Mouse (Mus musculus): ENCODE measurements at regions not wholly inside any gene's neighbourhood (a gene's known extent, or its start where the extent isn't known, plus 50 kb on each side); places are given as distances from the start of the nearest gene placed in this dataset.
"Not testable (repeated sequence)": the region's sequence is repeated elsewhere in the genome, so short reads cannot be mapped to it uniquely, and the experiment has no call there.

GRCm38 (mm10) chr14:102748687-102749086 lies 233.8 kb downstream of the Kctd12 start:
- Histone ChIP-seq H3K9ac (no peak overlapping the region), H3K4me2 (no peak overlapping the region), H3K9me3 (replicated peaks) (no peaks in the 10 kb centered on the region), H3K4me3 (replicated peaks) (no peak overlapping the region), H3K27me3 (no peaks in the 10 kb centered on the region), H3K27ac (no peak overlapping the region), H3K36me3 (no peaks in the 10 kb centered on the region), H3K4me1 (no peaks in the 10 kb centered on the region)
- ATAC-seq (replicated peaks; ENCODE audit: low FRiP score), result no peak
- 44% methylated on average over 1 of the region's 1 CpGs for WGBS

- Histone ChIP-seq H3K9ac (no peak overlapping the region), H3K4me2 (no peak overlapping the region), H3K36me3 (no peaks in the 10 kb centered on the region), H3K9me3 (replicated peaks) (no peaks in the 10 kb centered on the region), H3K27me3 (no peaks in the 10 kb centered on the region), H3K4me1 (no peaks in the 10 kb centered on the region), H3K4me3 (replicated peaks) (no peak overlapping the region), H3K27ac (no peak overlapping the region)
- 85% methylated on average over 8 of the region's 8 CpGs for WGBS
- no peak for ATAC-seq (replicated peaks; ENCODE audit: low FRiP score)
Observed at GRCm38 (mm10) chr14:102742331-102742730, 240.1 kb downstream of the Kctd12 start.

- ATAC-seq (replicated peaks; ENCODE audit: low FRiP score), result no peak
- 65% methylated on average over 2 of the region's 2 CpGs for WGBS
- H3K9me3 ChIP-seq (replicated peaks), result no peaks in the 10 kb centered on the region
- H3K27me3 ChIP-seq, result no peaks in the 10 kb centered on the region
- no peaks in the 10 kb centered on the region for H3K36me3 ChIP-seq
- H3K4me1 ChIP-seq, result no peaks in the 10 kb centered on the region
- no peak overlapping the region for H3K27ac ChIP-seq
- no peak overlapping the region for H3K4me2 ChIP-seq
- no peak overlapping the region for H3K9ac ChIP-seq
- H3K4me3 ChIP-seq (replicated peaks), result no peak overlapping the region
Observed at GRCm38 (mm10) chr14:102736656-102737055, 245.8 kb downstream of the Kctd12 start.

DNA sequence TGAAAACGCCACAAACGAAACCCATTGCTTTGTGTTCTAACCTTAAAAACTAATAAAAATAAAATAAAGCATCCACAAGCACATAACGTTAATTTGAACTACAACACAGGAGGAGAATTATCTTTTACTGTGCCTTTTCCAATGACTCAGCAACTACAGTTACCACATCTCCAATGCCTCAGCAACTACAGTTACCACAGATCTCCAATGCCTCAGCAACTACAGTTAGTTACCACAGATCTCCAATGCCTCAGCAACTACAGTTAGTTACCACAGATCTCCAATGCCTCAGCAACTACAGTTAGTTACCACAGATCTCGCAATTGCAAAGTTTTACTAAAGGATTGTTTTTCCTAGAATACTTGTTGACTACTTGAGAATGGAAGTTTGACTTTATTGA lies 248.7 kb downstream of the Kctd12 start:
- WGBS, result 89% methylated on average over 4 of the region's 4 CpGs
- H3K4me2 ChIP-seq, result not testable (repeated sequence)

DNA sequence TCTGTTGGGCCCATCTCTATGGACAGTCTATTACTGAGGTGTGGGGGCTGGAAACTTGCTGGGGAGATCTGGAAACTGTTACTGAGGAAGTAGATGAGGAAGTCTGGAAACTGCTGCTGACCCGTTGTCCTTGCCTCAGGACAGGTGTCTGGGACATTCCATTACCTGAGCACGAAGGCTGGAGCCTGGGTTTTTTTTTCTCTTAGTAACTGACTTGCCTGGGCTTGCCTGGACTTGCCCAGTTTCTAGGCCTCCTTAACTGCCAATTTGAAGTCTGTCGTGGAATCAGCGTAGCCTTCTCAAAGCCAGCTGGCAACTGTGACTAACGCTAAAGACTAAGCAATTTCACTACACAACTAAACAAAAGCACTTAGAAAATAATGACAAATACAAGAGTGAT lies 250.7 kb downstream of the Kctd12 start:
- Histone ChIP-seq H3K9ac (no peak overlapping the region), H3K27ac (no peak overlapping the region), H3K27me3 (no peaks in the 10 kb centered on the region), H3K4me1 (no peaks in the 10 kb centered on the region), H3K36me3 (no peaks in the 10 kb centered on the region), H3K4me2 (no peak overlapping the region), H3K4me3 (replicated peaks) (no peak overlapping the region), H3K9me3 (replicated peaks) (no peaks in the 10 kb centered on the region)
- ATAC-seq (replicated peaks; ENCODE audit: low FRiP score), result no peak
- 78% methylated on average over 5 of the region's 5 CpGs for WGBS

More for the DNA sequence above, 248.7 kb downstream of the Kctd12 start:
- not testable (repeated sequence) for H3K27ac ChIP-seq; H3K4me3 ChIP-seq (replicated peaks); H3K9ac ChIP-seq; H3K27me3 ChIP-seq; H3K36me3 ChIP-seq; H3K9me3 ChIP-seq (replicated peaks); ATAC-seq (replicated peaks; ENCODE audit: low FRiP score); H3K4me1 ChIP-seq

DNA sequence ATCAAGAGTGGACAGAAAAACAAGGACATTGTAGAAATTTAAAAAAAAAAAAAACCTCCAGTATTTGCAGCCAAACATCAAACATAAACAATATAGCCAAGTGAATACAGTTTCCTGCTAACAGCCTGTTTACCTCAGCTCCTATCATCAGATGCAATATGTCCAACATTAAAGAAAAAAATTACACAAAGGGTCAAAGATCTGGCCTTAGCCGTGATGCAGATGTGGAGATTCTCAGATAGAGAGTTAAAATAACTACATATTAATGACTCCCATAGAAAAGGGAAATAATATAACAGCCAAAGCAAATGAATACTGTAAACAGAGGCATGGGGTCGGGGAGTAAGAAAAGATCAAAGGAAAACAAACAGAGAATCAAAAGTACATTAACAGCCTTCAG lies 259.8 kb downstream of the Kctd12 start:
- H3K9ac ChIP-seq, result no peak overlapping the region
- no peaks in the 10 kb centered on the region for H3K36me3 ChIP-seq
- H3K4me1 ChIP-seq, result 0 out of 2 replicates have a peak, but pooled peaks cover 4% of the 10 kb centered on the region
- 24% methylated on average over 2 of the region's 2 CpGs for WGBS
- no peak overlapping the region for H3K27ac ChIP-seq
- H3K9me3 ChIP-seq (replicated peaks), result no peaks in the 10 kb centered on the region
- ATAC-seq (replicated peaks; ENCODE audit: low FRiP score), result peak; percentile 64; the same call in 1 of the 2 replicates
- H3K4me3 ChIP-seq (replicated peaks), result no peak overlapping the region
- H3K27me3 ChIP-seq, result 0 out of 2 replicates have a peak, but pooled peaks cover 2% of the 10 kb centered on the region
- no peak overlapping the region for H3K4me2 ChIP-seq

DNA sequence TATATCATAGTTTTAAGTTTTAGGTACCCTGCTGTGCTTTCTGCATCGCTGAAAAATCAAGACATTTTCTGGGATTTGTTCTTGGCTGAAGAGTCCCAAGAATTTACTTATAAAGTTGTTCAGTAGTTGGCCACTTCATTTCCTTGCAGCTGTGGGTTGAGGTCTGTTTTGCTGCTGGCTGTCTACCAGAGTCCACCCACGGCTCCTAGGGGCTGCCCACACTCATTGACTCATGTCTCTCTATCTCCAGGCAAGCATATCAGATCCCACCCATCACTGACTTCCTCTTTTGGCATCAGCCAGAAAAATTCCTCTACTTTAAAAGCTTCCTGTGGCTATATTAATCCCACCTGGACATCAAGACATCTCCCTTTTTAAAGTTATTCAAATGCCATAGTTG lies 263.9 kb downstream of the Kctd12 start:
- 65% methylated on average over 2 of the region's 2 CpGs for WGBS
- no peak for ATAC-seq (replicated peaks; ENCODE audit: low FRiP score)
- no peaks in the 10 kb centered on the region for H3K36me3 ChIP-seq
- H3K4me2 ChIP-seq, result no peak overlapping the region
- no peak overlapping the region for H3K4me3 ChIP-seq (replicated peaks)
- H3K9ac ChIP-seq, result no peak overlapping the region
- H3K27me3 ChIP-seq, result no peaks in the 10 kb centered on the region
- 0 out of 2 replicates have a peak, but pooled peaks cover 4% of the 10 kb centered on the region for H3K4me1 ChIP-seq
- H3K9me3 ChIP-seq (replicated peaks), result no peaks in the 10 kb centered on the region
- H3K27ac ChIP-seq, result no peak overlapping the region

GRCm38 (mm10) chr14:102712600-102712999 lies 269.8 kb downstream of the Kctd12 start:
- 71% methylated on average over 1 of the region's 1 CpGs for WGBS
- ATAC-seq (replicated peaks; ENCODE audit: low FRiP score), result no peak
- Histone ChIP-seq H3K36me3 (no peaks in the 10 kb centered on the region), H3K4me1 (no peaks in the 10 kb centered on the region), H3K9me3 (replicated peaks) (no peaks in the 10 kb centered on the region), H3K27ac (no peak overlapping the region), H3K4me3 (replicated peaks) (no peak overlapping the region), H3K4me2 (no peak overlapping the region), H3K27me3 (no peaks in the 10 kb centered on the region), H3K9ac (no peak overlapping the region)

- WGBS, result 79% methylated on average over 5 of the region's 5 CpGs
Observed at GRCm38 (mm10) chr14:102706704-102707336, 275.6 kb downstream of the Kctd12 start.

DNA sequence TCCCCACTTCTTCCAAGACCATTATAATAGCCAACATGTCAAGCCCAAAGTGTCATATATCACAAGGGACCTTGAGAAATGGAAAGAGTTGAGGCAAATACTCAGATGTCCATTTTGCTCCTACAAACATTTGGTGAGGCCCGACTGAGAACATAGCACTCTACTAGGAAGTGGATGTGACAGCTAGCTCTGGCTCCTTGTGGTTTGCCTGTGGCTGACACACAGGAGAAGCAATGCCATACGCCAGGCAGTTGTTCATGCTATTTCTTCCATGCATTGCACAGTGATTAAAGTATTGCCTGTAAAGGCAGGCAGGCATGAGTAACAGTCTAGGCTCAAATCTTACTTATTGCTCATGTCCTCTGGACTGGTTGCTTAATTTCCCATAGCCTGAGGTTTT lies 281.3 kb downstream of the Kctd12 start:
- no peak overlapping the region for H3K27ac ChIP-seq
- WGBS, result 68% methylated on average over 2 of the region's 2 CpGs
- H3K4me1 ChIP-seq, result 0 out of 2 replicates have a peak, but pooled peaks cover 3% of the 10 kb centered on the region
- H3K9me3 ChIP-seq (replicated peaks), result no peaks in the 10 kb centered on the region
- no peak overlapping the region for H3K9ac ChIP-seq
- no peak overlapping the region for H3K4me3 ChIP-seq (replicated peaks)
- H3K27me3 ChIP-seq, result no peaks in the 10 kb centered on the region
- no peak overlapping the region for H3K4me2 ChIP-seq
- H3K36me3 ChIP-seq, result no peaks in the 10 kb centered on the region
- ATAC-seq (replicated peaks; ENCODE audit: low FRiP score), result no peak

More at GRCm38 (mm10) chr14:102706704-102707336, 275.6 kb downstream of the Kctd12 start:
- H3K27me3 ChIP-seq, result no peaks in the 10 kb centered on the region
- no peak overlapping the region for H3K4me2 ChIP-seq
- no peak overlapping the region for H3K9ac ChIP-seq
- no peaks in the 10 kb centered on the region for H3K36me3 ChIP-seq
- ATAC-seq (replicated peaks; ENCODE audit: low FRiP score), result no peak
- H3K9me3 ChIP-seq (replicated peaks), result no peaks in the 10 kb centered on the region
- 0 out of 2 replicates have a peak, but pooled peaks cover 3% of the 10 kb centered on the region for H3K4me1 ChIP-seq
- no peak overlapping the region for H3K4me3 ChIP-seq (replicated peaks)
- no peak overlapping the region for H3K27ac ChIP-seq

GRCm38 (mm10) chr14:102700457-102700856 lies 282.0 kb downstream of the Kctd12 start:
- no peak overlapping the region for H3K4me3 ChIP-seq (replicated peaks)
- no peak overlapping the region for H3K27ac ChIP-seq
- H3K4me1 ChIP-seq, result 0 out of 2 replicates have a peak, but pooled peaks cover 2% of the 10 kb centered on the region
- H3K36me3 ChIP-seq, result no peaks in the 10 kb centered on the region
- WGBS, result 74% methylated on average over 6 of the region's 6 CpGs
- ATAC-seq (replicated peaks; ENCODE audit: low FRiP score), result no peak
- no peaks in the 10 kb centered on the region for H3K27me3 ChIP-seq
- no peaks in the 10 kb centered on the region for H3K9me3 ChIP-seq (replicated peaks)
- H3K9ac ChIP-seq, result no peak overlapping the region
- H3K4me2 ChIP-seq, result no peak overlapping the region

DNA sequence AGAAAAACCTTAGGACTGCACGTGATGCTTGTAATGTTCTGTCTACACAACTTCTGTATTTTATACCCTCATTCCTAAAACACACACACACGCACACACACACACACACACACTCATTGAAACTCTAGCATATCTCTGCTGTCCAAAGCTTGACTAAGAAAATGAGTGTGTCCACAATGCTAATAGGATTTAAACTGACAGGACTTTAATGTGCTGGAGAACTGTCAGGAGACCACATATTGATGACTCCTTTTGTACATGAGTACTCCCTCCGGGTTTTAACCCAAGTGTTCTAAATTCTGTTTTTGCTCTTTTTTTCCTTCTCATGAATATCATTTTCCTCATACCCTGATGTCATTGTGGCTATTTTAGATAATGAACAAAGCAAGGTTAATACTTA lies 283.4 kb downstream of the Kctd12 start:
- H3K4me2 ChIP-seq, result no peak overlapping the region
- H3K36me3 ChIP-seq, result no peaks in the 10 kb centered on the region
- H3K4me1 ChIP-seq, result no peaks in the 10 kb centered on the region
- no peak for ATAC-seq (replicated peaks; ENCODE audit: low FRiP score)
- no peak overlapping the region for H3K9ac ChIP-seq
- no peaks in the 10 kb centered on the region for H3K27me3 ChIP-seq
- H3K27ac ChIP-seq, result no peak overlapping the region
- 80% methylated on average over 3 of the region's 3 CpGs for WGBS
- no peaks in the 10 kb centered on the region for H3K9me3 ChIP-seq (replicated peaks)
- no peak overlapping the region for H3K4me3 ChIP-seq (replicated peaks)

- Histone ChIP-seq H3K27ac (no peak overlapping the region), H3K4me1 (no peaks in the 10 kb centered on the region)
- no peak for ATAC-seq (replicated peaks; ENCODE audit: low FRiP score)
Observed at GRCm38 (mm10) chr14:102686791-102687190, 295.6 kb downstream of the Kctd12 start.

More at GRCm38 (mm10) chr14:102686791-102687190, 295.6 kb downstream of the Kctd12 start:
- H3K36me3 ChIP-seq, result no peaks in the 10 kb centered on the region
- H3K9ac ChIP-seq, result no peak overlapping the region
- no peak overlapping the region for H3K4me3 ChIP-seq (replicated peaks)
- no peaks in the 10 kb centered on the region for H3K27me3 ChIP-seq
- no peak overlapping the region for H3K4me2 ChIP-seq
- H3K9me3 ChIP-seq (replicated peaks), result no peaks in the 10 kb centered on the region
- WGBS, result 55% methylated on average over 1 of the region's 1 CpGs
